Mouse (Mus musculus) myocyte (in vitro differentiated cells): ENCODE data around the gene a.

Source experiments
- CEBPB ChIP-seq: IDR thresholded peaks from 2 replicates; pipeline ENCODE4 v1.6.1; 2011; ENCODE audit warnings: mild to moderate bottlenecking, moderate library complexity; ENCODE audit not compliant: poor library complexity, insufficient read depth, severe bottlenecking
- MAX ChIP-seq: IDR thresholded peaks from one replicate; pipeline ENCODE4 v1.6.1; 2011; ENCODE audit warnings: low read depth, mild to moderate bottlenecking, control low read depth
- MYOD1 ChIP-seq, 3 experiments: IDR thresholded peaks; one replicate each; pipeline ENCODE4 v1.6.1; 2011; ENCODE audit warnings: control low read depth in 2 of 3, low read depth in 2 of 3, mild to moderate bottlenecking in 2 of 3, moderate library complexity in 1 of 3; ENCODE audit not compliant: insufficient read length in 2 of 3, control insufficient read depth in 1 of 3
- MYOG ChIP-seq, 3 experiments: IDR thresholded peaks; one replicate each; pipeline ENCODE4 v1.6.1; 2011; ENCODE audit warnings: control low read depth in 2 of 3, low read depth in 2 of 3, mild to moderate bottlenecking in 2 of 3; ENCODE audit not compliant: insufficient read length in 2 of 3, control insufficient read depth in 1 of 3, insufficient read depth in 1 of 3
- POLR2A ChIP-seq: IDR thresholded peaks from one replicate; pipeline ENCODE4 v1.6.1; 2011; ENCODE audit warnings: low read depth, mild to moderate bottlenecking, control low read depth, moderate library complexity; ENCODE audit not compliant: insufficient read length
- POLR2AphosphoS2 ChIP-seq: IDR thresholded peaks from one replicate; pipeline ENCODE4 v1.6.1; 2011; ENCODE audit warnings: low read depth, control low read depth; ENCODE audit not compliant: insufficient read length
- TCF12 ChIP-seq: IDR thresholded peaks from one replicate; pipeline ENCODE4 v1.6.1; 2011; ENCODE audit warnings: mild to moderate bottlenecking, control low read depth; ENCODE audit not compliant: poor library complexity, insufficient read depth, severe bottlenecking
- USF1 ChIP-seq: IDR thresholded peaks from one replicate; pipeline ENCODE4 v1.6.1; 2011; ENCODE audit warnings: low read depth, mild to moderate bottlenecking, control low read depth, moderate library complexity

DNA sequence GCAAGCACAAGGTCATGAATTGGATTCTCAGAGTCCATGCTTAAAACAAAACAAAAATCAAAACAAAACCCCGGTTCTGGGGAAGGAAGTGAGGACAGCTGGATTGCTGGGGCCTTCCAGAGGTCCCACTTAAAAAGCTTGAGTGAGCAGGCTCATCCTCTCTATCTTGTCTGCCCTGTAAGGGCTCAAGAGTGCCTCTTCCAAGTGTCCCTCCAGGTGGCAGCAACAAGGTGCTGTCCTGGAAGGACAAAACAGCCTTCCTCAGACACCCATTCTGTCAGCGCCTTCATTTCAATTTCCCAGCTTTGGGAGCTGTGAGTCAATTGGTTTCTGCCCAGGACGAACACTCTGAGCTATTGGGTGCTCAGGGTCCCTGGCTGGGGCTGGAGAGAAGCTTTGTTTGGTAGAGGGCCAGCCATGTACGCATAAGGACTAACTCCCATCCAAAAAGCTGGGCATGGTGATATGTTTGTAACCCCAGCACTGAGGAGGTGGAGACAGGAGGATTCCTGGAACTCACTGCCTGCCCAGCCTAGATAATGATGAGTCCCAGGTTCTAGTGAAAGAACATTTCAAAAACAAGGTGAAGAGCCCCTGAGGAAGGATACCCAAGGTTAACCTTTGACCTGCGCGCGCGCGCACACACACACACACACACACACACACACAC lies 26.2 kb upstream of the a start:
- TF ChIP-seq TCF12: no peak
- TF ChIP-seq POLR2A: no peak
- TF ChIP-seq USF1: no peak
- no peak for TF ChIP-seq CEBPB
- TF ChIP-seq POLR2AphosphoS2: no peak
- TF ChIP-seq MAX: no peak
- no peak for TF ChIP-seq MYOD1 (IDR thresholded peaks at IDR 0.05; ENCODE audit: control insufficient read depth in 1 of 3, insufficient read length in 2 of 3, low read depth in 2 of 3)
- TF ChIP-seq MYOG (IDR thresholded peaks at IDR 0.05; ENCODE audit: control insufficient read depth in 1 of 3, insufficient read depth in 1 of 3, insufficient read length in 2 of 3, low read depth in 2 of 3): no peak
